Mouse (Mus musculus): ENCODE measurements around the gene Pdzd2. TPM values are rescaled to one million over a fixed set of nuclear protein-coding genes. Genes with fewer than 3 reads are reported as not detected.

Gene Pdzd2
- polyA plus RNA-seq, 1 experiment from 2014 or later: 32.8 TPM

DNA sequence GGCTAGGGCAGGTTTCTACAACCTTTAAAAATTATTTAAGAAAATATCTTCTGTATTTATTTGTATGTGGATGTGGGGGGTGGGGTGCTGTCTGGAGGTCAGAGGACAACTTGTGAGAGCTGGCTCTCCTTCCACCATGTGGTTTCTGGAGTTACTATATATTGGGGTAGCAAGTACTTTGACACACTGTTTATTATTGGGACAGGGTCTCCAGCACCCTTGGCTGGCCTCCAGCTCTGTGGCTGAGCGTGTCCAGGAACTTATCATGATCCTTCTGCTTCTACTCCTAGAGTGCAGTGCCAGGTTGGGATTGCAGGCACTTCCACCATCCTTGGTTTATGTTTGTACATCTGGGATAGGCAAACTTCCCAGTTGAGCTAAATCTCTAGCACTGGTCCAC, 408.4 kb downstream of the Pdzd2 start:
- H3K27me3 ChIP-seq (ENCODE audit: control insufficient read depth, insufficient read depth, low read length): no peaks in the 10 kb centered on the region
- H3K9ac ChIP-seq (replicated peaks; ENCODE audit: low read depth, low read length): no peak overlapping the region
- H3K9me3 ChIP-seq (ENCODE audit: control insufficient read depth, low read depth, low read length): no peaks in the 10 kb centered on the region
- H3K36me3 ChIP-seq (ENCODE audit: control insufficient read depth, insufficient read depth, low read length): no peaks in the 10 kb centered on the region; the same call in 1 of the 2 replicates
- H3K4me2 ChIP-seq (replicated peaks; ENCODE audit: low read depth, low read length): no peak overlapping the region
- H3K4me1 ChIP-seq (ENCODE audit: control insufficient read depth, insufficient read depth, low read length): peaks cover 7% of the 10 kb centered on the region
- ATAC-seq (ENCODE audit: insufficient number of reproducible peaks, insufficient read depth, low FRiP score, low read depth): peak; percentile 10; the same call in 1 of the 2 replicates
- no peak overlapping the region for H3K4me3 ChIP-seq (ENCODE audit: low read depth, low read length)
- no peak overlapping the region for H3K27ac ChIP-seq (ENCODE audit: low read length)
- WGBS: 43% methylated on average over 1 of the region's 1 CpGs

DNA sequence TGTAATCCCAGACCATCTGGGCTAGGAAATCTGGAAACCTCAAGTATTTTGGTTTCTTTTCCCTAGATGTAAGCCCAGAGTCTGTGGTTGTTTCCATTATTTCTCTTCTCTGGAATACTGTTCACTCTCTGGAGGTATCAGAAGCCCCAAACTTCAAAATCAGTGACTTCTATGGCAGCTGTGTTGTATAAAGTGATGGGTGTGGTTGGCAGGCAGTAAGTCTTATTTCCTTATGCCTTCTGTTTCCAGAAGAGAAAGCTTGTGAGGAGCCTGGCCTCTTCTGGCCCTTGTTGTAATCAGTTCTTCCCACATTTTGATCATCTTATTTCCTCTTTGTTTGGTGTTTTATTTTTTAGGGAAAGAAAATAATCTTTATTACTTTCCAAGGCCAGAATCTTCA, 408.8 kb downstream of the Pdzd2 start:
- H3K4me1 ChIP-seq (ENCODE audit: control insufficient read depth, insufficient read depth, low read length): peaks cover 7% of the 10 kb centered on the region
- no peak for ATAC-seq (ENCODE audit: insufficient number of reproducible peaks, insufficient read depth, low FRiP score, low read depth)
- no peak overlapping the region for H3K9ac ChIP-seq (replicated peaks; ENCODE audit: low read depth, low read length)
- H3K27ac ChIP-seq (ENCODE audit: low read length): no peak overlapping the region
- no peaks in the 10 kb centered on the region; the same call in 1 of the 2 replicates for H3K36me3 ChIP-seq (ENCODE audit: control insufficient read depth, insufficient read depth, low read length)
- no peaks in the 10 kb centered on the region for H3K9me3 ChIP-seq (ENCODE audit: control insufficient read depth, low read depth, low read length)
- no peaks in the 10 kb centered on the region for H3K27me3 ChIP-seq (ENCODE audit: control insufficient read depth, insufficient read depth, low read length)
- H3K4me3 ChIP-seq (ENCODE audit: low read depth, low read length): no peak overlapping the region
- H3K4me2 ChIP-seq (replicated peaks; ENCODE audit: low read depth, low read length): no peak overlapping the region

DNA sequence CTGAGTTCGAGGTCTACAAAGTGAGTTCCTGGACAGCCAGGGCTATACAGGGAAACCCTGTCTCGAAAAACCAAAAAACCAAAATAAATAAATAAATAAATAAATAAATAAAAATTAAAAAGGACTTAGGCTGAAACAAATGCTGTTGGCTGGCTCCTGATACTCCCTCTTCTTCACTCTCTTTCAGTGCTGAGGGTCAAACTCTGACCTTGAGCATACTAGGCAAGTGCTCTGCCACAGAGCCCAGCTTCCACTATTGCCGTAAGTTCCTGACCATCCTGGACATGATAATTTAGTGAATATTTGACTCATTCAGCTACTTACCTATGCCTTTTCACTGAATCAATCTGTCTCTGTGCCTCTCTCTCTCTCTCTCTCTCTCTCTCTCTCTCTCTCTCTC, 409.3 kb downstream of the Pdzd2 start:
- Histone ChIP-seq H3K4me2 (replicated peaks; ENCODE audit: low read depth, low read length) (no peak overlapping the region), H3K9me3 (ENCODE audit: control insufficient read depth, low read depth, low read length) (no peaks in the 10 kb centered on the region), H3K36me3 (ENCODE audit: control insufficient read depth, insufficient read depth, low read length) (no peaks in the 10 kb centered on the region; the same call in none of the 2 replicates), H3K4me1 (ENCODE audit: control insufficient read depth, insufficient read depth, low read length) (peaks cover 7% of the 10 kb centered on the region), H3K27me3 (ENCODE audit: control insufficient read depth, insufficient read depth, low read length) (no peaks in the 10 kb centered on the region), H3K27ac (ENCODE audit: low read length) (no peak overlapping the region), H3K9ac (replicated peaks; ENCODE audit: low read depth, low read length) (no peak overlapping the region), H3K4me3 (ENCODE audit: low read depth, low read length) (no peak overlapping the region)
- no peak for ATAC-seq (ENCODE audit: insufficient number of reproducible peaks, insufficient read depth, low FRiP score, low read depth)
- 85% methylated on average over 3 of the region's 3 CpGs for WGBS

GRCm38 (mm10) chr15:12324326-12324725, 415.4 kb downstream of the Pdzd2 start:
- H3K36me3 ChIP-seq (ENCODE audit: control insufficient read depth, insufficient read depth, low read length): no peaks in the 10 kb centered on the region; the same call in none of the 2 replicates
- no peak overlapping the region for H3K4me3 ChIP-seq (ENCODE audit: low read depth, low read length)
- peak overlapping the region; percentile 76; the same call in 1 of the 2 replicates for H3K4me2 ChIP-seq (replicated peaks; ENCODE audit: low read depth, low read length)
- H3K4me1 ChIP-seq (ENCODE audit: control insufficient read depth, insufficient read depth, low read length): peaks cover 12% of the 10 kb centered on the region; the same call in 1 of the 2 replicates
- no peak overlapping the region for H3K27ac ChIP-seq (ENCODE audit: low read length)
- no peak for ATAC-seq (ENCODE audit: insufficient number of reproducible peaks, insufficient read depth, low FRiP score, low read depth)
- H3K9me3 ChIP-seq (ENCODE audit: control insufficient read depth, low read depth, low read length): no peaks in the 10 kb centered on the region
- WGBS: 83% methylated on average over 1 of the region's 1 CpGs
- H3K27me3 ChIP-seq (ENCODE audit: control insufficient read depth, insufficient read depth, low read length): no peaks in the 10 kb centered on the region
- no peak overlapping the region for H3K9ac ChIP-seq (replicated peaks; ENCODE audit: low read depth, low read length)

- Histone ChIP-seq H3K4me3 (ENCODE audit: low read depth, low read length) (peak overlapping the region; percentile 88), H3K27me3 (ENCODE audit: control insufficient read depth, insufficient read depth, low read length) (no peaks in the 10 kb centered on the region), H3K36me3 (ENCODE audit: control insufficient read depth, insufficient read depth, low read length) (no peaks in the 10 kb centered on the region; the same call in none of the 2 replicates), H3K9ac (replicated peaks; ENCODE audit: low read depth, low read length) (peak overlapping the region; percentile 83), H3K4me2 (replicated peaks; ENCODE audit: low read depth, low read length) (peak overlapping the region; percentile 76), H3K27ac (ENCODE audit: low read length) (no peak overlapping the region), H3K9me3 (ENCODE audit: control insufficient read depth, low read depth, low read length) (no peaks in the 10 kb centered on the region), H3K4me1 (ENCODE audit: control insufficient read depth, insufficient read depth, low read length) (peaks cover 12% of the 10 kb centered on the region; the same call in 1 of the 2 replicates)
- no peak for ATAC-seq (ENCODE audit: insufficient number of reproducible peaks, insufficient read depth, low FRiP score, low read depth)
- WGBS: 7% methylated on average over 9 of the region's 9 CpGs
Measured at GRCm38 (mm10) chr15:12322676-12323402, 416.9 kb downstream of the Pdzd2 start.

GRCm38 (mm10) chr15:12321788-12322621, 417.7 kb downstream of the Pdzd2 start, which contains the start of gene 1810049J17Rik:
Gene 1810049J17Rik, minus strand, starts transcription at chr15:12321899.
- H3K27ac ChIP-seq (ENCODE audit: low read length): peak within 1 kb of the TSS; percentile 94
- peak within 1 kb of the TSS; percentile 88 for H3K4me3 ChIP-seq (ENCODE audit: low read depth, low read length)
- peak within 1 kb of the TSS; percentile 83 for H3K9ac ChIP-seq (replicated peaks; ENCODE audit: low read depth, low read length)
- H3K27me3 ChIP-seq (ENCODE audit: control insufficient read depth, insufficient read depth, low read length): no peaks in the 10 kb centered on the region
- no peak for ATAC-seq (ENCODE audit: insufficient number of reproducible peaks, insufficient read depth, low FRiP score, low read depth)
- WGBS: under 1% methylated on average over 69 of the region's 70 CpGs
- H3K4me2 ChIP-seq (replicated peaks; ENCODE audit: low read depth, low read length): peak within 1 kb of the TSS; percentile 76
- no peaks in the 10 kb centered on the region; the same call in 1 of the 2 replicates for H3K36me3 ChIP-seq (ENCODE audit: control insufficient read depth, insufficient read depth, low read length)
- no peaks in the 10 kb centered on the region for H3K9me3 ChIP-seq (ENCODE audit: control insufficient read depth, low read depth, low read length)
- H3K4me1 ChIP-seq (ENCODE audit: control insufficient read depth, insufficient read depth, low read length): peaks cover 12% of the 10 kb centered on the region; the same call in 1 of the 2 replicates

- ATAC-seq (ENCODE audit: insufficient number of reproducible peaks, insufficient read depth, low FRiP score, low read depth): peak; percentile 95
- Histone ChIP-seq H3K36me3 (ENCODE audit: control insufficient read depth, insufficient read depth, low read length) (no peaks in the 10 kb centered on the region; the same call in 1 of the 2 replicates), H3K9ac (replicated peaks; ENCODE audit: low read depth, low read length) (peak within 1 kb of the TSS; percentile 83), H3K9me3 (ENCODE audit: control insufficient read depth, low read depth, low read length) (no peaks in the 10 kb centered on the region), H3K27ac (ENCODE audit: low read length) (peak within 1 kb of the TSS; percentile 94), H3K27me3 (ENCODE audit: control insufficient read depth, insufficient read depth, low read length) (no peaks in the 10 kb centered on the region), H3K4me2 (replicated peaks; ENCODE audit: low read depth, low read length) (peak within 1 kb of the TSS; percentile 76), H3K4me1 (ENCODE audit: control insufficient read depth, insufficient read depth, low read length) (peaks cover 12% of the 10 kb centered on the region; the same call in 1 of the 2 replicates), H3K4me3 (ENCODE audit: low read depth, low read length) (peak within 1 kb of the TSS; percentile 88)
- WGBS: under 1% methylated on average over 73 of the region's 74 CpGs
Measured at GRCm38 (mm10) chr15:12321091-12321787, 418.5 kb downstream of the Pdzd2 start, which contains the start of gene Golph3. Gene Golph3, plus strand, starts transcription at chr15:12321450.
